Mouse (Mus musculus): ENCODE measurements around the gene Fam129b. TPM values are rescaled to one million over a fixed set of nuclear protein-coding genes. Genes with fewer than 3 reads are reported as not detected.

The Fam129b gene
- total and polyA plus RNA-seq, 2 experiments from 2014 or later, result 23.5 to 52.7 TPM

DNA sequence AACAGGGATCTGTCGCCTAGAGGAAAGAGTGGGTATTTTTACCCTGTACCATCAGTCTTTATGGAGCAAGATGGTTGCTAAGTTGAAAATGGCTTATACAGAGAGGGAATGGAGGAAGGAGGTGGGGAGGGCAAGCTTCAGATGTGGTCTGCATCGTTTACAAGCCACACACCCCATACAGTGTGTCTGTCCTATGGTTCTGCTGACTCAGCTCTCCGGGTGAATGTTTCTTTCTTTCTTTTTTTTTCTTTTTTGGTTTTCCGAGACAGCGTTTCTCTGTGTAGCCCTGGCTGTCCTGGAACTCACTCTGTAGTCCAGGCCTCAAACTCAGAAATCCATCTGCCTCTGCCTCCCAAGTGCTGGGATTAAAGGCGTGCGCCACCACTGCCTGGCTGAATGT, 45.3 kb downstream of the Fam129b start:
- no peak overlapping the region for H3K9ac ChIP-seq (replicated peaks; ENCODE audit: low read length)
- H3K4me1 ChIP-seq (ENCODE audit: insufficient read depth, low read length), result no peaks in the 10 kb centered on the region
- no peak overlapping the region for H3K27ac ChIP-seq
- no peaks in the 10 kb centered on the region for H3K27me3 ChIP-seq (ENCODE audit: insufficient read depth, low read length)
- H3K4me3 ChIP-seq (ENCODE audit: low read length), result no peak overlapping the region
- peaks cover 55% of the 10 kb centered on the region for H3K36me3 ChIP-seq (ENCODE audit: insufficient read depth, low read length)
- TF ChIP-seq CTCF (IDR thresholded peaks at IDR 0.05; ENCODE audit: low read depth), result no peak
- DNase-seq (ENCODE audit: low spot score) (no peak), ATAC-seq (no peak)
- H3K9me3 ChIP-seq (ENCODE audit: low read length), result no peaks in the 10 kb centered on the region
- H3K4me2 ChIP-seq (ENCODE audit: low read depth, low read length), result no peak overlapping the region
- WGBS, result 73% methylated on average over 7 of the region's 7 CpGs

DNA sequence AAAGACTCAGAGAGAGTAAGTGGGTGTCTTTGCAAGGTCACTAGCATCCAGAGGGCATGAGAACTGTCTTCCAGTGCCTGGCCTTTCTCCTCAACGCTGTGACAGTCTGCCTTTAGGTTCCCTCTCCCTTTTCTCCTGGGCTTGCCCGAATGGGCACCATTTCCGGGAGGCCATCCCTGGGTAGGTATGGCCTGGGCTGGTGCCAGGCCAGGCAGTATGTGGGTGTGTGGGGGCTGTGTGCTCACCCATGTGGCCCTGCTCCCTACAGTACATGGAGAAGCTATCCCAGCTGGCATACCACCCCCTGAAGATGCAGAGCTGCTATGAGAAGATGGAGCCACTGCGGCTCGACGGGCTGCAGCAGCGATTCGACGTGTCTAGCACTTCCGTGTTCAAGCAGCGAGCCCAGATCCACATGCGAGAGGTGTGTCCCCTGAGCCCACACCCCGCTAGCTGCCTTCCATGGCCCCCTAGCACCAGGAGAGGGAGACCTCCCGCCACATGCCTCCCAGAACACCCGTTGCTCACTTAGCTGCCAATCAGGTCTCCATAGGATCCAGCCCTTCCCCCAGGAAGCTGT, 46.0 kb downstream of the Fam129b start:
- DNase-seq (ENCODE audit: low spot score) (no peak), ATAC-seq (no peak)
- no peak for TF ChIP-seq CTCF (IDR thresholded peaks at IDR 0.05; ENCODE audit: low read depth)
- no peak overlapping the region for H3K9ac ChIP-seq (replicated peaks; ENCODE audit: low read length)
- peaks cover 59% of the 10 kb centered on the region for H3K36me3 ChIP-seq (ENCODE audit: insufficient read depth, low read length)
- H3K4me2 ChIP-seq (ENCODE audit: low read depth, low read length), result no peak overlapping the region
- no peaks in the 10 kb centered on the region for H3K9me3 ChIP-seq (ENCODE audit: low read length)
- WGBS, result 86% methylated on average over 15 of the region's 15 CpGs
- no peak overlapping the region for H3K4me3 ChIP-seq (ENCODE audit: low read length)
- no peak overlapping the region for H3K27ac ChIP-seq
- no peaks in the 10 kb centered on the region for H3K4me1 ChIP-seq (ENCODE audit: insufficient read depth, low read length)
- no peaks in the 10 kb centered on the region for H3K27me3 ChIP-seq (ENCODE audit: insufficient read depth, low read length)

DNA sequence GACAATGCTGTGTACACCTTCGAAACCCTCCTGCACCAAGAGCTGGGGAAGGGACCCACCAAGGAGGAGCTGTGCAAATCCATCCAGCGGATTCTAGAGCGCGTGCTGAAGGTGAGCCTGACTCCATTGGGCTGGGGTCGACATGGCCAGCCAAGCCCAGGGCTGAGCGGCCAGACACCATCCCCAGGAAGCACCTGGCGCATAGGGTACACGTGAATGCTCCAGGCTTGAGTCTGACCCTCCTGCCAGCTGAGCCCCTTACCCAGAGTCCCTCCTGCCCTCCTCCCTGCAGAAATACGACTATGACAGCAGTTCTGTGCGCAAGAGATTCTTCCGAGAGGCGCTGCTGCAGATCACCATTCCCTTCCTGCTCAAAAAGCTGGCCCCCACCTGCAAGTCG, 46.6 kb downstream of the Fam129b start:
- DNase-seq (ENCODE audit: low spot score), result no peak
- Histone ChIP-seq H3K4me2 (ENCODE audit: low read depth, low read length) (no peak overlapping the region), H3K36me3 (ENCODE audit: insufficient read depth, low read length) (peaks cover 61% of the 10 kb centered on the region), H3K4me3 (ENCODE audit: low read length) (no peak overlapping the region), H3K9ac (replicated peaks; ENCODE audit: low read length) (no peak overlapping the region), H3K27ac (no peak overlapping the region), H3K27me3 (ENCODE audit: insufficient read depth, low read length) (no peaks in the 10 kb centered on the region), H3K9me3 (ENCODE audit: low read length) (no peaks in the 10 kb centered on the region), H3K4me1 (ENCODE audit: insufficient read depth, low read length) (no peaks in the 10 kb centered on the region)
- no peak for ATAC-seq
- WGBS, result 89% methylated on average over 13 of the region's 13 CpGs
- no peak for TF ChIP-seq CTCF (IDR thresholded peaks at IDR 0.05; ENCODE audit: low read depth)

DNA sequence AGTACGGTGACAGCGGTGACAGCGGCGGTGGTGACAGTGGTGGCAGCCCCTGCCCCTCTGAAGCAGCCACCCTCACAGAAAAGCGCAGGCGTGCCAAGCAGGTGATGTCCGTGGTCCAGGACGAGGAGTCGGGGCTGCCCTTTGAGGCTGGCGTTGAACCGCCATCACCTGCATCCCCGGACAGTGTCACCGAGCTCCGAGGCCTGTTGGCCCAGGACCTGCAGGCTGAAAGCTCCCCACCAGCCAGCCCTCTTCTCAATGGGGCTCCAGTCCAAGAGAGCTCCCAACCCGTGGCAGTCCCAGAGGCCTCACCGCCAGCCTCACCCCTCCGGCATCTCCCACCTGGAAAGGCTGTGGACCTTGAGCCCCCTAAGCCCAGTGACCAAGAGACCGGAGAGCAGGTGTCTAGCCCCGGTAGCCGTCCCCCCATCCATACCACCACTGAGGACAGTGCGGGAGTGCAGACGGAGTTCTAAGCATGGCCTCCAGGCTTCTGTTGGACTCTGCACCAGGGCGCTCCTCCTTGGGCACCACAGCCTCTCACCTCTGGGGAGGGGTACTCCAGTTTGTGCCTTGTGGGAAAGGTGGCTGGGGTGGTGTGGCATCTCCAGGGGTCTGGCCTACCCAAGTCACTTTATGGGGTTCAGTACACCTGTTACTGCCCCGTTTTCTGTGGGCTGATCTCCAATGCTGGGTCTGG, 47.8 kb downstream of the Fam129b start:
- Histone ChIP-seq H3K4me1 (ENCODE audit: insufficient read depth, low read length) (no peaks in the 10 kb centered on the region), H3K27ac (no peak overlapping the region), H3K9ac (replicated peaks; ENCODE audit: low read length) (no peak overlapping the region), H3K27me3 (ENCODE audit: insufficient read depth, low read length) (no peaks in the 10 kb centered on the region), H3K9me3 (ENCODE audit: low read length) (no peaks in the 10 kb centered on the region), H3K4me2 (ENCODE audit: low read depth, low read length) (no peak overlapping the region), H3K4me3 (ENCODE audit: low read length) (no peak overlapping the region), H3K36me3 (ENCODE audit: insufficient read depth, low read length) (peaks cover 61% of the 10 kb centered on the region)
- no peak for TF ChIP-seq CTCF (IDR thresholded peaks at IDR 0.05; ENCODE audit: low read depth)
- ATAC-seq (no peak), DNase-seq (ENCODE audit: low spot score) (no peak)
- 93% methylated on average over 24 of the region's 24 CpGs for WGBS

DNA sequence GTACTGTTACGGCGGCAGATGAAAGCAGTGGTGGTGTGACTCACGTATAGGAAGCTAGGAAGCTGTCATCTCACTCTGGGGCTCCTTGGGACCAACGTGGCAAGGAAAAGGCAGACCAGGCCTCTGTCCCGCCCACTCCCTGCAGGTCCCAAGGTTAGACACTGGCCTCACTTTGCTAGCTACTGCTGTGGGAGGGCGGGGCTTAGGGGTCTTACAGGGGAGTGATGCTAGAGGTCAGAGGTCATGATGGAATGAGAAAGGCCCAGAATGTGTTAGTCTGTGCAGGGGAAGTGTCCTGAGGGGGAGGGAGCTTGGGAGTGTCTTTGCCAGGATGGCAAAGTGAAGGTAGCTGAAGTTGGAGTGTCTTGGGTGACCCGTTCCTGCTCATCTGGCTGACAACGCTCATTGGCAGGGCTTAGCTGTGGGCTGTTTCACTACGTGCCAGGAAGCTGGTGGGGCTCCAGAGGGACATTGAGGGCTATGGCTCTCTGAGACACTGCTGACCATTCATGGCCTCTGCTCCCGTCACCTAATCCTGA, 48.5 kb downstream of the Fam129b start:
- Histone ChIP-seq H3K4me3 (ENCODE audit: low read length) (no peak overlapping the region), H3K4me2 (ENCODE audit: low read depth, low read length) (no peak overlapping the region), H3K27me3 (ENCODE audit: insufficient read depth, low read length) (no peaks in the 10 kb centered on the region), H3K36me3 (ENCODE audit: insufficient read depth, low read length) (peaks cover 55% of the 10 kb centered on the region), H3K27ac (no peak overlapping the region), H3K4me1 (ENCODE audit: insufficient read depth, low read length) (no peaks in the 10 kb centered on the region), H3K9ac (replicated peaks; ENCODE audit: low read length) (no peak overlapping the region), H3K9me3 (ENCODE audit: low read length) (no peaks in the 10 kb centered on the region)
- TF ChIP-seq CTCF (IDR thresholded peaks at IDR 0.05; ENCODE audit: low read depth), result no peak
- DNase-seq (ENCODE audit: low spot score) (no peak), ATAC-seq (no peak)
- WGBS, result 67% methylated on average over 10 of the region's 10 CpGs

DNA sequence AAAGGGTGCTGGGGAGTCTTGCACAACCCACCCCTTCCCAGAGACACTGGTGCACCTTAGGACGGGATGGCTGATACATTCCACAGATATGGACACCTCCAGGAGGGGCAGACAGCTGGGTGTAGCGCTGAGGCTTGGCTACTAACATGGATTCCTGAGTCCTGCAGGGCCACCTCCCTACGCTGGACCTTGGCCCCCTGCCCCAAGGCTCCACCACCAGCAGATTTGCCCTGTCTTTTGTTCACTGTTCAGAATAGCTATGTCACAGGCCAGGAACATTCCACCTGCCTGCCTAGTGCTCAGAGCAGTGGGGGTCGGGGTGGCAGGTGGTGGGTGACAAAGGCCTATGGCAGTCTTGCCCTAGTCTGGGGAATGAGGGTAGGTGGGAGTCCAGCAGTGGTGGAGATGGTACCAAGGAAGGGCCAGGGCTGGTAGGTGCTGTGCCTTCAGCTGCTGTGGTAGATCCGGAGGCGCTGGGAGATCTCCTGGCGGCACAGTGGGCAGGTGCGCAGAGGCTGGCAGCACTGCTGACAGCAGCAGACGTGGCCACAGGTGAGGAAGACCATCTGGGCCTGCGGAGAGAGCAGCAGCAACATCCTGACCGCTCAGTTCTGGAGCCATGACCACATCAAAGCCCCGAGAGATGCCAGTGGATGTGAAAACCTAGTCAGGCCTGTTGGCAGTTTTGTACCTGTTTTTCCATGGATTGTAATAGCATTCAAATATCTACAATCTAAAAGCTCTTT, 50.6 kb downstream of the Fam129b start:
- H3K27me3 ChIP-seq (ENCODE audit: insufficient read depth, low read length), result no peaks in the 10 kb centered on the region
- no peak overlapping the region for H3K4me2 ChIP-seq (ENCODE audit: low read depth, low read length)
- no peak overlapping the region for H3K4me3 ChIP-seq (ENCODE audit: low read length)
- no peaks in the 10 kb centered on the region for H3K4me1 ChIP-seq (ENCODE audit: insufficient read depth, low read length)
- H3K9me3 ChIP-seq (ENCODE audit: low read length), result no peaks in the 10 kb centered on the region
- H3K36me3 ChIP-seq (ENCODE audit: insufficient read depth, low read length), result peaks cover 37% of the 10 kb centered on the region
- DNase-seq (ENCODE audit: low spot score) (no peak), ATAC-seq (no peak)
- H3K27ac ChIP-seq, result peak overlapping the region; percentile 41; the same call in 1 of the 2 replicates
- TF ChIP-seq CTCF (IDR thresholded peaks at IDR 0.05; ENCODE audit: low read depth), result no peak
- WGBS, result 86% methylated on average over 12 of the region's 12 CpGs
- H3K9ac ChIP-seq (replicated peaks; ENCODE audit: low read length), result no peak overlapping the region

All from hindbrain, postnatal 0 days (tissue).